ENCODE assay signal across 9 mouse cellular contexts in the genomic region with DNA sequence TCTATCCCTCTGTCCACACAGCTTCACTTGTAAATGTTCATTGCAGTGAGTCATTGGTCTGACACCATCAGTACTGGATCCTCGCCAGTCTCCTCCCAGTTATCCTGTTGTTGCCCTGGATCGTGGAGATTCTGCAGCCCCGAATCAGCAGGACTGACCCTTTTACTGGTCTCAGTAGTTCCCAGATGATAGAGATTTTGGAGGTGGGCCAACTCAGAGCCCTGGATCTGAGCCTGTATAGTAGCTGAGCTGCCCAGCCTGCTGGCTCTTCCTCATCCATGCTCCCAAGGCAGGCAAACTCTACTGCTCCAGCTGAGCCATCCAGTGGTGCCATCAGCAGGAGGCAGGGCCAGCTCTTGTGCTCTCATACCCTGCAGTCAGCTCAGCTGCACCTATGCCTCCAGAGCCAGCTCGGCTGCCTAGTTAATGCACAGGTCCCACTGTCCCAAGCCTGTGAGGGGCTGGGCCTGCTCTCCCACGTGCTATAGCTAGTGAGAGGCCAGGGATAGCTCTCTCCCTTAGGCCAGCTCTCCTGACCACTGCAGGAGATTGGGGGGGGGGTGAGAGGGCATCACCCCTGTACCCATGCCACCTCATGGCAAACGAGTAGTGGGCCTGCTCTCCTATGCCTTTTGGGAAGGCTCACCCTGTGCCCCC.
DNase-seq lines count a peak whose midpoint lies in the region; ATAC-seq and TF ChIP-seq lines count a peak whose summit lies in the region.
"Had no signal": no experiment of that assay in that cellular context is flagged by ENCODE, and none has a peak within 500 bp of the region (broad histone marks: within the 10 kb centered on the region; RNA-seq: fewer than 3 reads in every experiment).

No protein-coding gene starts in this region.

- H3K4me1 ChIP-seq in heart, embryonic 15.5 days (replicated peaks) = peaks cover 14% of the 10 kb centered on the region
- H3K4me1 ChIP-seq: liver, embryonic 13.5 days had no signal

- peak; percentile 85 for ATAC-seq in heart, embryonic 15.5 days (replicated peaks; ENCODE audit: insufficient number of reproducible peaks, insufficient read depth, low FRiP score, low read depth)

- no peak overlapping the region for H3K27ac ChIP-seq in gastrocnemius, adult 2 months
- H3K27ac ChIP-seq in heart, embryonic 15.5 days = peak overlapping the region; percentile 67
- H3K27ac ChIP-seq: liver, embryonic 13.5 days had no signal

- no peak for TF ChIP-seq CTCF in gastrocnemius, adult 2 months (IDR thresholded peaks at IDR 0.05)

- H3K9ac ChIP-seq in heart, embryonic 15.5 days = no peak overlapping the region
- H3K9ac ChIP-seq: liver, embryonic 13.5 days had no signal

- H3K36me3 ChIP-seq in heart, embryonic 15.5 days = peaks cover 16% of the 10 kb centered on the region

- no peaks in the 10 kb centered on the region for H3K27me3 ChIP-seq in heart, embryonic 15.5 days
- H3K27me3 ChIP-seq: liver, embryonic 13.5 days had no signal

- H3K4me2 ChIP-seq in heart, embryonic 15.5 days = no peak overlapping the region
- H3K4me2 ChIP-seq: liver, embryonic 13.5 days had no signal

- intact Hi-C loops in gastrocnemius, adult 2 months (cut with DNase I) = no loop called here

- no peak overlapping the region for H3K4me3 ChIP-seq in gastrocnemius, adult 2 months
- H3K4me3 ChIP-seq in heart, embryonic 15.5 days = no peak overlapping the region
- H3K4me3 ChIP-seq: liver, embryonic 13.5 days had no signal

- DNase-seq in gastrocnemius, adult 2 months = peak; percentile 53
- no peak for DNase-seq in gastrocnemius, postnatal 25 days
- DNase-seq in urinary bladder, postnatal 14 days (ENCODE audit: low spot score) = peak; percentile 47
- DNase-seq in urinary bladder, postnatal 10 days (ENCODE audit: low spot score) = no peak
- peak; percentile 28 to 37 for DNase-seq in lung, postnatal 4 days
- no peak for DNase-seq in thymus, postnatal 14 days
- DNase-seq in c-Kit-positive CD71-positive TER-119-positive erythroid progenitor cells, embryonic 14.5 days (ENCODE audit: low spot score) = no peak
- DNase-seq: liver, embryonic 13.5 days had no signal

- WGBS in heart, embryonic 15.5 days = 46% methylated on average over 6 of the region's 6 CpGs

- no peaks in the 10 kb centered on the region for H3K9me3 ChIP-seq in heart, embryonic 15.5 days (replicated peaks)
- H3K9me3 ChIP-seq: liver, embryonic 13.5 days had no signal

Comparison
In these comparisons a context has a peak if more than half of its experiments do, and no peak if none do; other contexts are left out.
1. DNase-seq: peak in gastrocnemius, adult 2 months (single experiment), urinary bladder, postnatal 14 days (single experiment) and lung, postnatal 4 days (2 of 2); none in gastrocnemius, postnatal 25 days (single experiment), urinary bladder, postnatal 10 days (single experiment), thymus, postnatal 14 days (single experiment) and c-Kit-positive CD71-positive TER-119-positive erythroid progenitor cells, embryonic 14.5 days (single experiment).